Mouse (Mus musculus): ENCODE measurements around the gene Gm29866.
"Not testable (repeated sequence)": the region's sequence is repeated elsewhere in the genome, so short reads cannot be mapped to it uniquely, and the experiment has no call there.

Gm29866 gene

GRCm38 (mm10) chrY:20993557-20993956 is at the start of gene Gm29866:
TSS of gene Gm29866 (minus strand) at chrY:20993657.
- not testable (repeated sequence) for DNase-seq (ENCODE audit: low read depth, low spot score)

Measured in CD4-positive helper T cell, adult 2 months (primary cell).